Mouse (Mus musculus) brown adipose tissue, adult 24 weeks (tissue): ENCODE data around the gene Gm10803. TPM values are rescaled to one million over a fixed set of nuclear protein-coding genes. Genes with fewer than 3 reads are reported as not detected.

ENCODE experiments used
- H3K27ac ChIP-seq: fragments of 200-500 bp; replicated peaks from 2 replicates; pipeline ENCODE4 v1.5.1; 2012; ENCODE audit warnings: low read depth, mild to moderate bottlenecking, low read length
- H3K4me1 ChIP-seq: fragments of 200-500 bp; 2 replicates; pipeline ENCODE4 v1.6.1; 2012; ENCODE audit warnings: low read length, mixed read lengths; ENCODE audit not compliant: control insufficient read depth, insufficient read depth, insufficient read length
- H3K4me3 ChIP-seq: fragments of 200-500 bp; 2 replicates; pipeline ENCODE4 v1.5.1; 2012; ENCODE audit warnings: low read depth, mild to moderate bottlenecking, low read length, moderate library complexity; ENCODE audit not compliant: insufficient read depth
- polyA plus RNA-seq: library from polyadenylated mRNA; stranded (reverse); fragments of >200 nt; gene quantifications from 2 replicates; pipeline ENCODE4 v1.2.4, GENCODE M21; 2012; ENCODE audit not compliant: missing spikeins, insufficient read depth, insufficient read length

Gene Gm10803
- polyA plus RNA-seq, 1 experiment: not detected

GRCm38 (mm10) chr2:93565647-93566046, 5.3 kb downstream of the Gm10803 start:
- Histone ChIP-seq H3K27ac (no peak overlapping the region), H3K4me1 (no peaks in the 10 kb centered on the region; the same call in 1 of the 2 replicates), H3K4me3 (no peak overlapping the region)

- no peak overlapping the region for H3K27ac ChIP-seq
- H3K4me1 ChIP-seq: peaks cover 5% of the 10 kb centered on the region
- H3K4me3 ChIP-seq: no peak overlapping the region
Measured at GRCm38 (mm10) chr2:93567675-93568074, 7.3 kb downstream of the Gm10803 start.

- H3K4me3 ChIP-seq: no peak overlapping the region
- H3K27ac ChIP-seq: peak overlapping the region; percentile 55
- peaks cover 8% of the 10 kb centered on the region for H3K4me1 ChIP-seq
Measured at GRCm38 (mm10) chr2:93572565-93572964, 12.2 kb downstream of the Gm10803 start.

- H3K27ac ChIP-seq: no peak overlapping the region
- H3K4me3 ChIP-seq: no peak overlapping the region
- no peaks in the 10 kb centered on the region for H3K4me1 ChIP-seq
Measured at GRCm38 (mm10) chr2:93581271-93581670, 20.9 kb downstream of the Gm10803 start.

- H3K27ac ChIP-seq: no peak overlapping the region
- no peaks in the 10 kb centered on the region for H3K4me1 ChIP-seq
- H3K4me3 ChIP-seq: no peak overlapping the region
Measured at GRCm38 (mm10) chr2:93585821-93586220, 25.5 kb downstream of the Gm10803 start.

- Histone ChIP-seq H3K4me3 (no peak overlapping the region), H3K27ac (no peak overlapping the region), H3K4me1 (no peaks in the 10 kb centered on the region)
Measured at GRCm38 (mm10) chr2:93587446-93587845, 27.1 kb downstream of the Gm10803 start.

DNA sequence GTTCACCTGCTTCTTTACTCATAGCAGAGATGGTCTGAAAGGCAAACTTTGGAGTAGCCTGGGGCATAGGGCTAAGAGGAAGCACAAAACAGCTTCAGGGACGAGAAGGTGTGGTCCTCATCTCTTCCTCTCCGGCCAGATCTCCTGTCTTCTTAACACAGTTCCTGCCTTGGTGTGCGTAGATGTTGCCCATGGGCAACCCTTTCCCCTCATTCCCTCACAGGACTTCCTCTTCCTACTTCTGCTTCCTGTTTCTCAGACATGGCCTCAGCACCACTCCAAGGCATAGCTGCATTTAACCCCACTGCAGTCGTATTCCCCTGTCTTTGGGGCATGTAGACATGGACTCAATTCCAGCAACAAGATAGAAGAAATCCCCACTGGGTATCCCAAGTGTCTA, 29.5 kb downstream of the Gm10803 start:
- Histone ChIP-seq H3K4me3 (no peak overlapping the region), H3K4me1 (no peaks in the 10 kb centered on the region), H3K27ac (no peak overlapping the region)

DNA sequence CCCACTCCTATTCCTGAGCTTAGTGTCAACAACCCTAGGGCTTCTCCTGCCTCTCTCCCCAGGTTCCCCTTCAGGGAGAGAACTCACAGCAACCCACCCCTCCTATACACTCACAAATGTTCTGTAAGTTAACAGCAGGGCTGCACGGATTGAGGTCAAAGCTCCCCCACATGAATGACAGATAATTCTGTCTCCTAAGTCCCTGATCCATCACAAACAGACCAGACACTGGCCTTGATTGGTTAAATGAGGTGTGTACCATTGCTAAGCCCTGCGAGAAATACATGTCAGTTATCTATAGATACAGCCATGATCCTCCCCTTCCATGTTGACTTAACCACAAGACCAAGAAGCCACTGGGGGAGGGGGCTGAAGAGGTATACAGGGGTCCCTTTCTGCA, 31.3 kb downstream of the Gm10803 start:
- H3K4me1 ChIP-seq: no peaks in the 10 kb centered on the region
- H3K27ac ChIP-seq: no peak overlapping the region
- H3K4me3 ChIP-seq: no peak overlapping the region

GRCm38 (mm10) chr2:93592164-93592790, 31.9 kb downstream of the Gm10803 start:
- Histone ChIP-seq H3K27ac (no peak overlapping the region), H3K4me3 (no peak overlapping the region), H3K4me1 (no peaks in the 10 kb centered on the region)

DNA sequence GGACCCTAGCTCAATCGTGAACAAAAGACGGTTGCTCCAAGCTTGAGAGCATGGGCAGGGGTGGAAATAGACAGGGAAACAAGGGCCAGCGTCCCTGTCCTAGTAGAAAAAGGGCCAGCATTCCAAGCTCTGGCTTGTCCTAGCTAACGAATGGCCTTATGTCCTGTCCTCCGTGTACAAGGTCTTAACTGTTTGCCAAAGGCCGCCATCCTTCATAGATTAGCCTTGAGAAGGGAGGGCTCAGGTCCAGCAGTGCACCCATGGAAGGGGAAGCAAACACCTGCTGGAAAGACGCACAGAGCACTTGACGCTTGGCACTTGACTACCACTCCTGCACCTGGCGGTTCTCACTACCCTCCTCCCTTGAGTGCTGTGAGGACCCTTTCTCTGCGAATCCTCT, 32.8 kb downstream of the Gm10803 start:
- H3K4me3 ChIP-seq: no peak overlapping the region
- no peaks in the 10 kb centered on the region for H3K4me1 ChIP-seq
- no peak overlapping the region for H3K27ac ChIP-seq

DNA sequence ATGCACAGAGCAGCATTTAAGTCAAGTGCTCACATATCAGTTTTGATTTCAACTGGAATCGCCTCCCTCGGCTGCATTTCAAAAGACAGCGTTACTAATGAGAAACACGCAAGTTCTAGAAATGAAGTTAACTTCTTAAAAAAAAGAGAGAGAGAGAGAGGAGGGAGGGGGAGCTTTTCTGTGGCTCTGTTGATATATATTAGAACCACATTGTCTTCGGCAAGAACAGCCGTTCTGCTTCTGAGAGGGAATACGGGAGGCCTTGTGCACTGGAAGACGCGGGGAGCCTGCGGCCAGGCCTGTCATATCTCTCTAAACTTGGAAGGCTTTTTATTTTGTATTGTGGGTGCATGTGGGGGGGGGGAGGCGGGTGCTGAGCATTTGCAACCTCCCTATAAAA, 36.8 kb downstream of the Gm10803 start:
- H3K4me1 ChIP-seq: no peaks in the 10 kb centered on the region
- H3K27ac ChIP-seq: no peak overlapping the region
- H3K4me3 ChIP-seq: no peak overlapping the region

- peak overlapping the region; percentile 15; the same call in 1 of the 2 replicates for H3K4me3 ChIP-seq
- peak overlapping the region; percentile 73 for H3K27ac ChIP-seq
- H3K4me1 ChIP-seq: no peaks in the 10 kb centered on the region
Measured at GRCm38 (mm10) chr2:93599731-93600130, 39.4 kb downstream of the Gm10803 start.

DNA sequence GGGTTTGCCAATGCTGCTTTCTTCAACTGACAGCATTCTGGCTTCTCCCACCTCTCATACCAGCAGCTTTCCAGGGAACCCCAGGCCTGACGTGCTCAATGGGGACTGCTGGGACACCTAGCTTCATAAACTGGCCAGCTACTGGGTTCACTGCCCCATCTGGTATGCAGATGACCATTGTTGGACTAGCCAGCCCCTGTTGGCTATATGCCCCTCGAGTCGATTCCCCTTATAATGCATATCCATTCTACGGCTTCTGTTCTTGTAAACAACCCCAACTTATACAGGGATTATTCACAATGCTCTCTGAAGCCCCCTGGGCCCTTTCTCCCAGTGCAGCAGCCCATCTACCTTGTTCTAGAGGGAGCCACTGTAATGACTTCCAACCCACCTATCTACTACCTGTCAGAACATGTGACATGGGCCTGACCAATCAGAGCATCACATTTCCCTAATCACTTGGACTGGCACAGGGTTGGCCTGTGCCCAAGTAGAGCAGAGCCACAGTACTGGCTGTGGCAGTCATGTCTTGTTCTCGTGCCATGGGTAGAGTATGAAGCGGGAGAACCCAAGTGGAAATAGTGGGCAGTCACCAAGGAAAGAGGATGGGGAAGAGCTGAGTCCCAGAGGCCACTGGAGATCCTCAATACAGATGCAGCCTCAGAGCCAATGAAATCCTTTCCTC, 44.4 kb downstream of the Gm10803 start:
- H3K4me3 ChIP-seq: no peak overlapping the region
- no peaks in the 10 kb centered on the region for H3K4me1 ChIP-seq
- no peak overlapping the region for H3K27ac ChIP-seq

GRCm38 (mm10) chr2:93608800-93609199, 48.4 kb downstream of the Gm10803 start:
- Histone ChIP-seq H3K4me3 (no peak overlapping the region), H3K27ac (no peak overlapping the region), H3K4me1 (no peaks in the 10 kb centered on the region)

DNA sequence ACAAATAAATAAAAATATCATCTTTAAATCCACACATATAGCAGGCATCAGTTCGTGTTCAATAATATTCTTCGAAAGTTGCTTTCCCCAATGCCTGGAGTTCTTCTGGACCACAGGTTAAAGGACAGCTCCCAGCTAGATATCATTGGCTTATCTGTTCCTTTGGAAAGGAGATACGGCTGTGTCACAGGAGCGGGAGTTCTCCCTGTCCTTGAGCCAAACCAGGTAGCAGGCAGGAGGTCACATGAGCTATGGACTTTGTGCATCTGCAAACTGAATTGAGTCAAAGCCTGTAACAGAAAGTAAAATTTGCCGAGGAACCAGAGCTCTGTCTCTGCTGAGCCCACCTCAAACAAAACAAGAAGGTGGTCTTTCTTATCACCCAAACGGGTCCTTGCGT, 52.7 kb downstream of the Gm10803 start:
- Histone ChIP-seq H3K4me1 (no peaks in the 10 kb centered on the region), H3K27ac (no peak overlapping the region), H3K4me3 (no peak overlapping the region)
